Mouse (Mus musculus): ENCODE measurements around the gene Gm5788. TPM values are rescaled to one million over a fixed set of nuclear protein-coding genes. Genes with fewer than 3 reads are reported as not detected.

The Gm5788 gene
- polyA plus RNA-seq, 1 experiment: not detected

DNA sequence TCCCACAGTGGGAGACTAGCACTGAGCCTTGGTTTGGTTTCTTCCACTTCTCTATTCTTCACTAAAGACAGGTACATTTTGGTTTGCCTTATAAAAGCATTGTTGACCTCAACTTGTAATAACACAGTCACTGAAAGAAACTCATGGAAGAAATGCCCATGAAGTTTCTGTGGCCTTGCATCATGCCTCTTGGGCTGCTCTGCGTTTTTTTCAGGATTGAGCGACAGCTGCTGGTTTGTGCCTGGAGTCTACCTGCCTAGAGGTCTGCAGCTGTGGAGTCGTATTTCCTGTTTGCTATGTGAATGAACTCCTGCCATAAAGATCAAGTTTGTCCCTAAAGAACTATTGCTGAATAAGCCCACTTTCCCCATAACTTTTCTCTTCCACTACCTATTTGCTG, 49.4 kb downstream of the Gm5788 start:
- Histone ChIP-seq H3K27ac (ENCODE audit: insufficient read depth, low read depth, low read length) (no peak overlapping the region), H3K4me1 (ENCODE audit: control insufficient read depth, insufficient read depth, low read length) (no peaks in the 10 kb centered on the region), H3K4me3 (ENCODE audit: insufficient read depth, low read length) (no peak overlapping the region)
- TF ChIP-seq POLR2A (IDR thresholded peaks at IDR 0.05; ENCODE audit: borderline replicate concordance, low read depth, low read length): no peak
- TF ChIP-seq CTCF (IDR thresholded peaks at IDR 0.05; ENCODE audit: low read depth, low read length): no peak

Other genes with a start within 250 kb of the Gm5788 start
- 87.0 and 97.7 TPM in 2 replicates for gene Vipas39, start 228.5 kb upstream of the Gm5788 start, polyA plus RNA-seq (2012; ENCODE audit: insufficient read depth, insufficient read length, missing spikeins)
- gene Ahsa1, start 228.2 kb upstream of the Gm5788 start, polyA plus RNA-seq (2012; ENCODE audit: insufficient read depth, insufficient read length, missing spikeins): 117 and 124 TPM in 2 replicates
- not detected in 2 replicates for gene Ism2, start 195.0 kb upstream of the Gm5788 start, polyA plus RNA-seq (2012; ENCODE audit: insufficient read depth, insufficient read length, missing spikeins)
- 134 and 139 TPM in 2 replicates for gene Sptlc2, start 106.4 kb upstream of the Gm5788 start, polyA plus RNA-seq (2012; ENCODE audit: insufficient read depth, insufficient read length, missing spikeins)
- 150 and 162 TPM in 2 replicates for gene Slirp, start 50.8 kb upstream of the Gm5788 start, polyA plus RNA-seq (2012; ENCODE audit: insufficient read depth, insufficient read length, missing spikeins)
- 11.2 and 14.3 TPM in 2 replicates for gene Alkbh1, start 50.7 kb upstream of the Gm5788 start, polyA plus RNA-seq (2012; ENCODE audit: insufficient read depth, insufficient read length, missing spikeins)
- 83.4 and 83.5 TPM in 2 replicates for gene Snw1, start 22.4 kb upstream of the Gm5788 start, polyA plus RNA-seq (2012; ENCODE audit: insufficient read depth, insufficient read length, missing spikeins)
- not detected in 2 replicates for gene Gm8300, start 19.6 kb downstream of the Gm5788 start, polyA plus RNA-seq (2012; ENCODE audit: insufficient read depth, insufficient read length, missing spikeins)
- not detected in 2 replicates for gene Oog1, start 108.0 kb downstream of the Gm5788 start, polyA plus RNA-seq (2012; ENCODE audit: insufficient read depth, insufficient read length, missing spikeins)
- not detected in 2 replicates for gene Gm4027, start 124.1 kb downstream of the Gm5788 start, polyA plus RNA-seq (2012; ENCODE audit: insufficient read depth, insufficient read length, missing spikeins)
- not detected in 2 replicates for gene Gm16381, start 149.9 kb downstream of the Gm5788 start, polyA plus RNA-seq (2012; ENCODE audit: insufficient read depth, insufficient read length, missing spikeins)

Measured in bone marrow macrophage, adult 2 months (primary cell).